ENCODE assay signal across 8 mouse cellular contexts in the genomic region with DNA sequence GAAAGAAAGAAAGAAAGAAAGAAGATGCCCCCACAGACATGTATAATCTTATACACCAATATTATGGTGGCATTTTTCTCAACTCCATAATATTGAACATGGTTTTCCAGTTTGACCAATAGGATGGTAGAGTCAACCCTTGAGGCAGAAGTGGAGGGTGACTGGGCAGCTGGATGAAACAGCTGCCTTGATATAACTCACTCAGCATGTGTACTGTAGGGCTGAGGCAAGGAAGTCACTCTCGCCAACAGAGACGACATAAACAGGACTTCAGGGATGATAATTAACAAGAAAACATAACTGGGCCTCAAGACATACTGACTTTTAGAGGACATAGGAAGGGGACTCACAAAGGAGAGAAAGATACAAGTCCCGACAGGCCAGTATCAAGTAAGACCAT. TPM values are rescaled to one million over a fixed set of nuclear protein-coding genes. Genes with fewer than 3 reads are reported as not detected.
DNase-seq lines count a peak whose midpoint lies in the region; ATAC-seq and TF ChIP-seq lines count a peak whose summit lies in the region.

No protein-coding gene starts in this region.

- H3K27ac ChIP-seq in heart, embryonic 16.5 days (ENCODE audit: low read length): no peak overlapping the region
- H3K27ac ChIP-seq in forebrain, postnatal 0 days (ENCODE audit: low read depth, low read length): no peak overlapping the region
- H3K27ac ChIP-seq in midbrain, embryonic 10.5 days (replicated peaks): peak overlapping the region; percentile 87

- no peaks in the 10 kb centered on the region for H3K9me3 ChIP-seq in heart, embryonic 16.5 days (replicated peaks; ENCODE audit: control insufficient read depth, low read length)
- H3K9me3 ChIP-seq in G1E (replicated peaks): no peaks in the 10 kb centered on the region
- H3K9me3 ChIP-seq in forebrain, postnatal 0 days (ENCODE audit: low read length): no peaks in the 10 kb centered on the region
- no peaks in the 10 kb centered on the region for H3K9me3 ChIP-seq in midbrain, embryonic 10.5 days (replicated peaks)

- H3K4me2 ChIP-seq in heart, embryonic 16.5 days (ENCODE audit: low read depth, low read length): peak overlapping the region; percentile 89
- H3K4me2 ChIP-seq in forebrain, postnatal 0 days (ENCODE audit: low read depth): peak overlapping the region; percentile 70

- no peak for TF ChIP-seq CTCF in G1E (IDR thresholded peaks at IDR 0.05; ENCODE audit: low read depth, low read length)
- TF ChIP-seq CTCF in forebrain, postnatal 0 days (IDR thresholded peaks at IDR 0.05; ENCODE audit: low read depth): no peak

- DNase-seq in heart, adult 18-20 months: no peak
- peak; percentile 29 for DNase-seq in G1E (ENCODE audit: low spot score)
- no peak for DNase-seq in forebrain, postnatal 0 days
- no peak for DNase-seq in midbrain, embryonic 10.5 days (ENCODE audit: low spot score)
- DNase-seq in frontal cortex, postnatal 10 days (ENCODE audit: low spot score in 2 of 2): no peak

- ATAC-seq in heart, embryonic 16.5 days (replicated peaks; ENCODE audit: extremely low read depth, insufficient read depth, low FRiP score): no peak
- peak; percentile 29; the same call in 1 of the 2 replicates for ATAC-seq in G1E (ENCODE audit: extremely low read depth, insufficient number of reproducible peaks, low FRiP score, poor library complexity, severe bottlenecking)
- no peak for ATAC-seq in forebrain, postnatal 0 days
- ATAC-seq in CD4-positive, CD25-positive, alpha-beta regulatory T cell, adult 4 months: no peak
- ATAC-seq in granulocyte monocyte progenitor cell, adult 5-6 weeks (replicated peaks; ENCODE audit: poor library complexity, severe bottlenecking): no peak

- 10% methylated on average over 3 of the region's 3 CpGs for WGBS in heart, embryonic 16.5 days
- WGBS in forebrain, postnatal 0 days: 20% methylated on average over 3 of the region's 3 CpGs
- 31% methylated on average over 3 of the region's 3 CpGs for WGBS in midbrain, embryonic 10.5 days

- peaks cover 16% of the 10 kb centered on the region for H3K36me3 ChIP-seq in heart, embryonic 16.5 days (ENCODE audit: control insufficient read depth, insufficient read depth)
- peaks cover 62% of the 10 kb centered on the region for H3K36me3 ChIP-seq in G1E (replicated peaks)
- peaks cover 29% of the 10 kb centered on the region for H3K36me3 ChIP-seq in forebrain, postnatal 0 days (ENCODE audit: insufficient read depth)
- peaks cover 63% of the 10 kb centered on the region for H3K36me3 ChIP-seq in midbrain, embryonic 10.5 days

- peak overlapping the region; percentile 86 for H3K9ac ChIP-seq in heart, embryonic 16.5 days (ENCODE audit: low read length)
- H3K9ac ChIP-seq in forebrain, postnatal 0 days: peak overlapping the region; percentile 71

- peaks cover 37% of the 10 kb centered on the region for H3K4me1 ChIP-seq in heart, embryonic 16.5 days (ENCODE audit: control insufficient read depth, insufficient read depth, low read length)
- H3K4me1 ChIP-seq in G1E (ENCODE audit: insufficient read depth, low read depth, low read length): peaks cover 66% of the 10 kb centered on the region
- H3K4me1 ChIP-seq in forebrain, postnatal 0 days (ENCODE audit: insufficient read depth): peaks cover 12% of the 10 kb centered on the region
- H3K4me1 ChIP-seq in midbrain, embryonic 10.5 days: peaks cover 22% of the 10 kb centered on the region

- H3K27me3 ChIP-seq in heart, embryonic 16.5 days (ENCODE audit: control insufficient read depth, insufficient read depth, low read length): no peaks in the 10 kb centered on the region
- H3K27me3 ChIP-seq in G1E (ENCODE audit: insufficient read depth, low read length): no peaks in the 10 kb centered on the region
- no peaks in the 10 kb centered on the region for H3K27me3 ChIP-seq in forebrain, postnatal 0 days (ENCODE audit: insufficient read depth, low read length)
- no peaks in the 10 kb centered on the region for H3K27me3 ChIP-seq in midbrain, embryonic 10.5 days (ENCODE audit: low read depth, poor library complexity, severe bottlenecking)

- peak overlapping the region; percentile 92 for H3K4me3 ChIP-seq in heart, embryonic 16.5 days (ENCODE audit: low read length)
- H3K4me3 ChIP-seq in G1E (ENCODE audit: low read depth, low read length): peak overlapping the region; percentile 89
- peak overlapping the region; percentile 77 for H3K4me3 ChIP-seq in forebrain, postnatal 0 days (ENCODE audit: low read depth, low read length)
- peak overlapping the region; percentile 91 for H3K4me3 ChIP-seq in midbrain, embryonic 10.5 days

RNA-seq across cellular contexts. Expression of a gene that starts 0.9 kb away (rescaled TPM):
- polyA plus RNA-seq in heart, embryonic 16.5 days (2015; fragmentation: Nextera tagmentation; extraction: Ambion mirVana): 1.0 and 1.1 TPM in 2 replicates
- under 1 TPM; 0.10 to 0.59 TPM for total RNA-seq in heart, adult 18-20 months (2021)
- total RNA-seq in G1E (2014; fragmentation: Nextera tagmentation) (1.7 TPM in 1 of 2 replicates, not detected in the other), G1E (2017) (0.93 and 1.3 TPM in 2 replicates)
- 0.16 and 0.26 TPM in 2 replicates for polyA plus RNA-seq in G1E (2012)
- total RNA-seq in forebrain, postnatal 0 days (2014; rRNA removed): 7.1 and 7.2 TPM in 2 replicates
- 4.6 and 6.2 TPM in 2 replicates for polyA plus RNA-seq in forebrain, postnatal 0 days (2015; fragmentation: Nextera tagmentation; extraction: Ambion mirVana)
- 3.9 and 6.2 TPM in 2 replicates for polyA plus RNA-seq in midbrain, embryonic 10.5 days (2016; fragmentation: Nextera tagmentation; extraction: Ambion mirVana)
- under 1 TPM; 0.35 to 0.56 TPM for polyA plus RNA-seq in CD4-positive, CD25-positive, alpha-beta regulatory T cell, adult 4 months (2017; shearing (Covaris generic))
- total RNA-seq in granulocyte monocyte progenitor cell, adult 5-6 weeks (2014; fragmentation: Nextera tagmentation): 0.58 TPM in 1 of 2 replicates, not detected in the other
- 0.57 and 1.2 TPM in 2 replicates for total RNA-seq in granulocyte monocyte progenitor cell, adult 5-6 weeks (2017)

RNA-seq across cellular contexts. Expression of a gene that starts 1.4 kb away (rescaled TPM):
- 41.3 and 42.8 TPM in 2 replicates for polyA plus RNA-seq in heart, embryonic 16.5 days (2015; fragmentation: Nextera tagmentation; extraction: Ambion mirVana)
- 10 to 100 TPM; 12.3 to 12.6 TPM for total RNA-seq in heart, adult 18-20 months (2021)
- total RNA-seq in G1E (2014; fragmentation: Nextera tagmentation) (21.0 and 23.2 TPM in 2 replicates), G1E (2017) (29.6 and 39.1 TPM in 2 replicates)
- polyA plus RNA-seq in G1E (2012): 9.0 and 11.2 TPM in 2 replicates
- 30.2 and 41.5 TPM in 2 replicates for total RNA-seq in forebrain, postnatal 0 days (2014; rRNA removed)
- 65.6 and 75.0 TPM in 2 replicates for polyA plus RNA-seq in forebrain, postnatal 0 days (2015; fragmentation: Nextera tagmentation; extraction: Ambion mirVana)
- 129 and 141 TPM in 2 replicates for polyA plus RNA-seq in midbrain, embryonic 10.5 days (2016; fragmentation: Nextera tagmentation; extraction: Ambion mirVana)
- polyA plus RNA-seq in CD4-positive, CD25-positive, alpha-beta regulatory T cell, adult 4 months (2017; shearing (Covaris generic)): 10 to 100 TPM; 37.0 to 39.8 TPM
- total RNA-seq in granulocyte monocyte progenitor cell, adult 5-6 weeks (2014; fragmentation: Nextera tagmentation): 42.5 and 51.6 TPM in 2 replicates
- total RNA-seq in granulocyte monocyte progenitor cell, adult 5-6 weeks (2017): 36.8 and 72.4 TPM in 2 replicates
